26 mouse cellular contexts compared by ENCODE assay signal in genomic region chr1:86216412-86216811, GRCm38 (mm10).
A peak's percentile ranks its signal among the peaks of the same experiment; 100 is the strongest.
DNase-seq lines count a peak whose midpoint lies in the region; ATAC-seq and TF ChIP-seq lines count a peak whose summit lies in the region.
"Had no signal": no experiment of that assay in that cellular context is flagged by ENCODE, and none has a peak within 500 bp of the region (broad histone marks: within the 10 kb centered on the region; RNA-seq: fewer than 3 reads in every experiment).

No protein-coding gene starts in this region.

- no peak for ATAC-seq in liver, postnatal 0 days
- ATAC-seq in liver, embryonic 11.5 days (replicated peaks; ENCODE audit: low FRiP score): no peak
- ATAC-seq in neutrophil, adult 5-6 weeks (ENCODE audit: extremely low read depth, insufficient number of reproducible peaks, low FRiP score, poor library complexity, severe bottlenecking): peak; percentile 51; the same call in 1 of the 2 replicates
- ATAC-seq: activated CD4-positive, CD25-positive, alpha-beta regulatory T cell, adult 4 months; CD4-positive, CD25-positive, alpha-beta regulatory T cell, adult 4 months; forebrain, embryonic 14.5 days; hindbrain, embryonic 16.5 days; intestine, embryonic 15.5 days had no signal

- H3K27me3 ChIP-seq in liver, postnatal 0 days (ENCODE audit: insufficient read depth, low read length): no peaks in the 10 kb centered on the region
- H3K27me3 ChIP-seq in liver, embryonic 11.5 days (replicated peaks; ENCODE audit: control insufficient read depth, insufficient read depth, low read length): no peaks in the 10 kb centered on the region
- H3K27me3 ChIP-seq: embryonic facial prominence, embryonic 15.5 days; intestine, embryonic 15.5 days; megakaryocyte, embryonic 14.5 days; neural tube, embryonic 12.5 days had no signal

- peaks cover 13% of the 10 kb centered on the region; the same call in 1 of the 2 replicates for H3K4me1 ChIP-seq in liver, postnatal 0 days (ENCODE audit: insufficient read depth)
- peaks cover 13% of the 10 kb centered on the region for H3K4me1 ChIP-seq in liver, embryonic 11.5 days (replicated peaks; ENCODE audit: control insufficient read depth, insufficient read depth, low read length)
- H3K4me1 ChIP-seq: embryonic facial prominence, embryonic 15.5 days; intestine, embryonic 15.5 days; neural tube, embryonic 12.5 days had no signal

- H3K9ac ChIP-seq in liver, postnatal 0 days (replicated peaks): no peak overlapping the region
- no peak overlapping the region for H3K9ac ChIP-seq in liver, embryonic 11.5 days (ENCODE audit: low read depth, low read length)
- H3K9ac ChIP-seq: embryonic facial prominence, embryonic 15.5 days; intestine, embryonic 15.5 days; lung, embryonic 14.5 days; neural tube, embryonic 12.5 days had no signal

- H3K36me3 ChIP-seq in liver, postnatal 0 days (replicated peaks; ENCODE audit: insufficient read depth, low read length): peaks cover 5% of the 10 kb centered on the region; the same call in 1 of the 2 replicates
- no peaks in the 10 kb centered on the region for H3K36me3 ChIP-seq in liver, embryonic 11.5 days (ENCODE audit: control insufficient read depth, insufficient read depth, low read length)
- H3K36me3 ChIP-seq: intestine, embryonic 15.5 days had no signal

- DNase-seq in liver, postnatal 0 days: no peak
- no peak for DNase-seq in liver, embryonic 11.5 days (ENCODE audit: low spot score)
- DNase-seq in spleen, postnatal 36 days (ENCODE audit: low spot score in 2 of 2): peak; percentile 70 to 73
- DNase-seq in spleen, postnatal 4 days (ENCODE audit: low spot score in 2 of 2): no peak
- DNase-seq in c-Kit-positive CD71-positive TER-119-positive erythroid progenitor cells, embryonic 14.5 days (ENCODE audit: low spot score): no peak
- DNase-seq in adrenal gland, adult 18-20 months (ENCODE audit: low spot score in 2 of 2): no peak
- DNase-seq: adrenal gland, postnatal 10 days; cerebellum, adult 9-10 months; kidney, adult 8-10 months; kidney, postnatal 10 days; layer of hippocampus, postnatal 36 days; lung, embryonic 14.5 days; midbrain, embryonic 14.5 days; retina, postnatal 1 day; right cerebral cortex, postnatal 25 days; thymus, postnatal 36 days had no signal

- TF ChIP-seq EP300 in liver, postnatal 0 days (IDR thresholded peaks at IDR 0.05; ENCODE audit: low read depth): no peak

- no peaks in the 10 kb centered on the region for H3K9me3 ChIP-seq in liver, postnatal 0 days (ENCODE audit: low read length)
- no peaks in the 10 kb centered on the region for H3K9me3 ChIP-seq in liver, embryonic 11.5 days (ENCODE audit: control insufficient read depth, low read length)
- H3K9me3 ChIP-seq: embryonic facial prominence, embryonic 15.5 days; intestine, embryonic 15.5 days; megakaryocyte, embryonic 14.5 days; neural tube, embryonic 12.5 days had no signal

- TF ChIP-seq CTCF in liver, postnatal 0 days (IDR thresholded peaks at IDR 0.05; ENCODE audit: low read depth): no peak

- 0 out of 2 replicates have a peak overlapping the region, but pooled peaks have one; percentile 34 for H3K27ac ChIP-seq in liver, postnatal 0 days (ENCODE audit: low read depth)
- no peak overlapping the region for H3K27ac ChIP-seq in liver, embryonic 11.5 days (ENCODE audit: low read depth, low read length)
- H3K27ac ChIP-seq: embryonic facial prominence, embryonic 15.5 days; intestine, embryonic 15.5 days; neural tube, embryonic 12.5 days had no signal

- no peak overlapping the region for H3K4me2 ChIP-seq in liver, postnatal 0 days (ENCODE audit: low read depth, low read length)
- no peak overlapping the region for H3K4me2 ChIP-seq in liver, embryonic 11.5 days
- H3K4me2 ChIP-seq: embryonic facial prominence, embryonic 15.5 days; heart, embryonic 11.5 days; intestine, embryonic 15.5 days; lung, embryonic 14.5 days; neural tube, embryonic 12.5 days had no signal

- no peak overlapping the region for H3K4me3 ChIP-seq in liver, postnatal 0 days (ENCODE audit: low read depth, low read length)
- no peak overlapping the region for H3K4me3 ChIP-seq in liver, embryonic 11.5 days (ENCODE audit: low read depth, low read length)
- H3K4me3 ChIP-seq: embryonic facial prominence, embryonic 15.5 days; intestine, embryonic 15.5 days; neural tube, embryonic 12.5 days had no signal

- 56% methylated on average over 5 of the region's 5 CpGs for WGBS in liver, postnatal 0 days (ENCODE audit: insufficient replicate concordance)
- 63% methylated on average over 5 of the region's 5 CpGs for WGBS in liver, embryonic 11.5 days

Comparison
In these comparisons a context has a peak if more than half of its experiments do, and no peak if none do; other contexts are left out.
1. DNase-seq: peak in spleen, postnatal 36 days (2 of 2); none in liver, postnatal 0 days (single experiment), liver, embryonic 11.5 days (single experiment), spleen, postnatal 4 days (0 of 2), c-Kit-positive CD71-positive TER-119-positive erythroid progenitor cells, embryonic 14.5 days (single experiment) and adrenal gland, adult 18-20 months (0 of 2).